Mouse (Mus musculus): Measurements from ENCODE around the gene Kcnh8. TPM values are rescaled to one million over a fixed set of nuclear protein-coding genes. Genes with fewer than 3 reads are reported as not detected.

Kcnh8 gene
- total RNA-seq, 2 experiments from 2014 or later, result 0.05 to 0.10 TPM

DNA sequence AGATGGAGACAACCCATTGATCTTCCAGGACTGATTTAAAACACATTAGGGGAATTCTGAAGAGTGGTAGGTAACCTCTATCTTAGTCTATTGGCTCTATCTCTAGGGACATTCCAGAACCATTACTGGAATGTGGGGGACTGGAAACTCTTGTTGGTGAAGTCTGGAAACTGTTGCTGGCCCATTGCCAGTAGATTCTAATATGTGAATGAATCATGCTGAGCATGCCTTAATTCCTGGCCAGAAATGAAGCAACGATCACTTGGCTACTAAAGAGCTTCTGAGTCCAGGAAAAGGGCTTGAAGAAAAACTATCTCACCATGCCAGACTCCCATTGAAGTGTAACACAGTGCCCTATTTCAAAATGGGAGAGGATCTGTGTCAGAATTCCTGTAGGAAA is 208.3 kb downstream of the Kcnh8 start:
- intact Hi-C loops (cut with DNase I), result no loop called here
- peak; percentile 16 to 39 for DNase-seq

DNA sequence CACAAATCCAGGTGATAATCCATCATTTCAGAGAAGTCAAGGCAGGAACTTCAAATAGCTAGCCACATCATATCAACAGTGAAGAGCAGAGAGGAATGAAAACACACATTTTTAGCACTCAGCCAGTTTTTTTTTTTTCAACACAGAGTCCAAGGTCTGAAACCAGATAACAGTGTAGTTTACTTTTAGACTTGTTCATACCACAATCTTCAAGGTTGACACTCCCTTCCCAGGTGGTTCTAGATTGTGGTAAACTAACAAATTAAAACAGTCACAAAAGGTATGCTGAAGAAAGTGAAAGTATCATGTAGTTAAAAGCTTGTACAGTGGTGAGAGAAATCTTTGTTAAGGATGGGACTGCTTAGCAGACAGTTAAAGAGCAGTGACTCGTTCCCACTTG is 216.5 kb downstream of the Kcnh8 start:
- intact Hi-C loops (cut with DNase I), result no loop called here
- DNase-seq, result no peak

DNA sequence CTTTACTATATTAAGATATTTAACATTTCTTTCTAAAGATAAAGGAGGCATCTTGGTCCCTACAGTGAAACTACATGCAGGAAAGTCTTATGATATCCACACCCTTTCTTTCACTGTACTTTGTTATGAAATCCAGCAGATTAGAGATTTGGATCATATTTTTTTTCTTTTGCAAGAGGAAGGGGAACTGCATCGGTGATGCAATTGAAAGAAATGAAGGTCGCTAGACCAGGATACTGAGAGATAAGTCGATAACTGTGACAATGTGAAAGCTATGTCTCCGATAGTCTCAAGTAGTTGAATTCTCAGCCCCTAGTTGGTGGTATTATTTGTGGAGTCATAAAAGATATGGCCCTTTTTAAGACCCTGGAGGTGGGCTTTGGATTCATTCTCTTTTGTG is 227.2 kb downstream of the Kcnh8 start:
- intact Hi-C loops (cut with DNase I), result no loop called here
- no peak for DNase-seq

DNA sequence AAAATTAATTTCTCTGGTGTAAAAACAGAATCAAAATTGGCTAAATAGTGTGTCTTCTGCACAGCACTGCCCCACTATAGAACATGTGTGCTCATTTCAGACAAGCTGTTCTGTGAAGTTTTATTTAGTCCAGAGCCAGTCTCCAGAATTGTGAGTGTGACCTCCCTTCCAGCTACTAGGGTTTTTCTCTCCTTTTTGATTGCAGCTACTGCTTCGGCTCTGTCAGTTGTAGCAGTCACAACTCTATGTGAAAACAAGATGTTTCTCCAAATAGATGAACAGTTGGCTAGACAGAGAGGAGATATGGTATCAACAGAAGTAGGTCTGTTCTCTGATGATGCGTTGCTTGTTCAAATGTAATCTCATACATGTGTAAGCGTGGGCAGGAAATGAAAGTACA is 270.7 kb downstream of the Kcnh8 start:
- DNase-seq, result no peak
- intact Hi-C loops (cut with DNase I), result no loop called here

DNA sequence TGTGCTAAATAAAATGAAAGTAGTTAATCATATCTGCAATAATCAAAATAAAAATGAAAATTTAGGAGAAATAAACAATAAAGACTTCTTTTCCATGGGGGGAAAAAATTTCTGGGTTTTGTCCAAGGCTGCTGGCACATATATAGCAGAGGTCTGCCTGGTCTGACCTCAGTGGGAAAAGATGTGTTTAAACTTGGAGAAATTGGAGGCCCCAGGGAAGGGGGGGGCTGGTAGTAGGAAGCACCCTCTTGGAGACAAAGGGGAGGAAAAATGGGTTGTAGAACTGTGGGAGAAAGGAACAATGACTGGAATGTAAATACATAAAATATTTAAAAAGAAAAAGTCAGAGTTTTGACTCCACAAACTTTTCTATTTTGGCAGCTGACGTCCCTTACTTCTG is 276.5 kb downstream of the Kcnh8 start:
- intact Hi-C loops (cut with DNase I), result no loop called here
- DNase-seq, result no peak

DNA sequence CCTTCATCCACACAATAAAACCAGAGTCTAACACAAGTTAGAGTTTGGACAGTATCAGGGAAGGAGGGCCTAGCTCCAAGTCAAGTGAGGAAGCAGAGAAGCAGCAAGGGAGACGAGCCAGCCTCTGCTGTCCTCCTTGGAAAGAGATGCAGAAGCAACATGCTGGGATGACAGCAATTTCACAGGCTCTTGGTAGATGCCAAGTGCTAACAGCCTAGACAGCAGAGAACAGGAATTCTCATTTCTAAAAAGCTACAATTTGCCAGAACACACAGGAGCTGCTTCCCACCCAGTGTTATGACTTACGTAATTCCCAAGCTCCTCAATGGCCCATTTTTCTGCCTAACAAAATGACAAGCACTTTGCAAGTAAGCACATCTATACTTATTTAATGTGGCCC is 277.5 kb downstream of the Kcnh8 start:
- intact Hi-C loops (cut with DNase I), result no loop called here
- DNase-seq, result no peak

DNA sequence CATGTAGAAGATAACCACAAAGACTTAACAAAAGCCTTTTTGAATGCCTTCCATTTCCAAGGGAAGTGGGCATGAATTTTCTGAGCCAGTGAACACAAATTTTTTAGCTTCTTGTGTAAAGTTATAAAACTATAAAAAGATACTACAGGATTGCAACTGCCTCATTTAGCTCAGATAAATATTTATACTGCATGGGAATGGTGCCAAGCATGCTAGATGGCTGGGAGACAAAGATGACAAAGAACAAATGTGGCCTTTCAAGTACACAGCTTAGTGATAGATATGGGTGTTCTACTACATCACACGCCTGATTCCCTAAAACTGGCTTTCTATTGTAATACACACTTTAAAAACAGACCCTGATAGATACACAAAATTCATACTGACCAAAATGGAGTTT is 282.7 kb downstream of the Kcnh8 start:
- no peak for DNase-seq
- intact Hi-C loops (cut with DNase I), result no loop called here

DNA sequence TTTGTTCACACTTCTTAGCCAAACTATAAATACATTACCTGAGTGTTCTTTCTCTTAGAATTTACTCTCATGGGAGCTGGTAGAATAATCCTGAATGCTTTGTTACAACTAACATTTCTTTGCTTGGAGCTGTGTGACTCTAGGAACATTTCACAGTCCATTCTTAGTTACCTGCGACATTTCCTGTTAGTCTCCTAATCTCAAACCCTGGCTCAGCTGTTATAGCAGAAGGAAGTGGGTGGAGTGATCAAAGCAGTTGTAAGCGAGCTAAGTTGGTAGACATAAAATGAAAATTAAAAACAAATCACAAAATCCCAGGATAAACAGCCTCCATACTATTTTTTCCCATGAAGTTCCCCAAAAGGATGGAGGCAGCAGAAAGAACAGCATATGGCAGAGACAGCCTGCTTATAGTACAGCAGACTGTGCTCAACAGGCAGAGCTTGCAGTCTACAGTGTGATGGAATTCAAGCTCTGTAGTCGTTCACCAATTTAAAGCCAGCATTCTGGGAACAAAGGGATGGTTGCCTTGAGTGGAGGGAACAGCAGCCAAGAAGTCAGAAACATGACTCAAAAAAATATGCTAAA is 318.1 kb downstream of the Kcnh8 start:
- DNase-seq, result no peak
- intact Hi-C loops (cut with DNase I), result no loop called here

DNA sequence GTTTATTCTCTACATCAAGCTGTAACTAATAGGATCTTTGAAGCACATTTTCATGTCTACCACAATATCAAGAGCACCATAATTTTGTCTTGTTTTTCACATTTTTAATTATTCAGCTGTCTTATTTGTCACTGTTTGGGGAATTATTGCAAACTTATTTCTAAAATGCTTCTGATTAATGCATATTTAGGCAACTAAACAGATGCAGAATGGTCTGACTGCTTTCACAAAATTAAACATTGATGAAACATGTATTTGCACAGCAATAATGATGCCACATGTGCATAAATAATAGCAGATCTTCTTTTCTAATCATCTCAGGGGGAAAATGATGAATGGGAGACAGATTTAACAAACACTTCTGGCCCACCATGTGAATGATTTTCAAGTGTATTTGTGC is 341.5 kb downstream of the Kcnh8 start:
- no peak for DNase-seq
- intact Hi-C loops (cut with DNase I), result no loop called here

DNA sequence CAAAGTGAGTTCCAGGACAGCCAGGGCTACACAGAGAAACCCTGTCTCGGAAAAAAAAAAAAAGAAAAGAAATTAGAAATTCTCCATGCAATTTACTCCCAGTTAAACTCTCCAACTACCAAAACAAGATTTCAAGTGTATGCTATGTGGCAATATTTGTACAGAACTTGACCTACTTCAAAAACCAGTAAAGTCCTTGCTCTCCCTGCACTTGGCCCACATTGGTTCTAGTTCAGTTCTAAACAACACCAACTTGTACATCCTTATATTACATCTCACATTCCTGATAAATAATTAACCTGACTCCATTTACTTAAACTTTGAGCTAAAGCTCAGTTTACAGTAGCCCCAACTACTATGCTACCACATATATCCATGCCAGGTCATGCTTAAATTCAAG is 370.2 kb downstream of the Kcnh8 start:
- intact Hi-C loops (cut with DNase I), result no loop called here
- DNase-seq, result no peak

DNA sequence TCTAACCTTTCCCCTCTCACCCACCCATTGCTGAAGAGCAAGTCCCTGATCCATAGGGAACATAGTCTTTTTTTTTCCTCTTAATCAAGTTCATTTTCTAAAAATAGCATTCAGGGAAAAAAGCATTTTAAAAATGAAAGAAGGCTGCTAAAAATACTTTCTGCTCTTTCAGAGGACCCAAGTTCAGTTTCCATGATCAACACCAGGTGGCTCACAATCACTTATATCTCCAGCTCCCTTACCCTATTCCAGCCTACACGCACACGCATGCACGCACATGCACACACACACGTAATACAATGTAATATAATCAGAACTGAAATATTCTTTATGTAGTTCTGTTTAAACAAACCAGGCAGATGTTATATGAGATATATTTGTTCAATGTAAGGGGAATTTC is 378.4 kb downstream of the Kcnh8 start:
- intact Hi-C loops (cut with DNase I), result no loop called here

More for the DNA sequence above, 378.4 kb downstream of the Kcnh8 start:
- DNase-seq, result no peak

Data from heart, postnatal 10 days (tissue).